Mouse (Mus musculus): ENCODE results near the gene Tk2.

Gene Tk2

DNA sequence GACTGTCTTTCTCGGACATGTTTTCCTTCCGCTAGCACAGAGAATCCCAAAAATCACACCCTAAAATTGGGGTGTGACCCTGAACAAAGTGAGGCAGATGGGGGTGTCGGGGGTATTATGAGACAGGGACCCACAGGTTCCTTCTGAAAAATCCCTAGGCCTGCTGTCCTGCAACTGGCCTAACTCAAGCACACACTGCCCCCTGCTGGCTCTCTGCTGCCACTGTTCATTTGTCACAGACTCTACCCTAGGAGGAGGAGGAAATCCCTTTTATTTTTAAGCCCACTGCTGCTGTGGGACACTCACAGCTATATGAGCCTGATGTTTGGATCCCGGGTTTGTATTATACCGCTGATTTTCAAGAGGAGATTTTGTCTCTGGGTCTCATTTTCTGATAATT lies 28.6 kb downstream of the Tk2 start:
- DNase-seq (ENCODE audit: low read depth, low spot score) = peak; percentile 54

DNA sequence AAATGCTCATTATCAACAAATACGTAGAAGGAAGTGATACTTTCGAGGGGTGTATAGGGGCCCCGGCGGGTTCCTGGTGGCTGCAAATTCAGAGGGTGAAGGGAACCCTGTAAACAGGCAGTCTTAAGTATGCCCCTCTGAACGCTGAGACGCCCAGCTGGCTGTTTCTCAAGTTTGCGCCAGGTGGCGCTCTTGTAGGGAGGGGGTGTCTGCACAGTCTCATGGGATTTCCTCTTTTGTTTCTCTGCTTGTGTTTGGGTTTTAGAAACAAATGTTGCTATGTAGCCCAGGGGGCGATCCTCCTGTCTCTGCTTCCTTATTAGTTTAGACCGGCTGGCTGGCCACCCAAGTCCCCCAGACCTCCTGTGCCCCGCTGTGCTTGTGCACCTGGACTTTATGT lies 29.3 kb downstream of the Tk2 start:
- DNase-seq (ENCODE audit: low read depth, low spot score) = peak; percentile 20

DNA sequence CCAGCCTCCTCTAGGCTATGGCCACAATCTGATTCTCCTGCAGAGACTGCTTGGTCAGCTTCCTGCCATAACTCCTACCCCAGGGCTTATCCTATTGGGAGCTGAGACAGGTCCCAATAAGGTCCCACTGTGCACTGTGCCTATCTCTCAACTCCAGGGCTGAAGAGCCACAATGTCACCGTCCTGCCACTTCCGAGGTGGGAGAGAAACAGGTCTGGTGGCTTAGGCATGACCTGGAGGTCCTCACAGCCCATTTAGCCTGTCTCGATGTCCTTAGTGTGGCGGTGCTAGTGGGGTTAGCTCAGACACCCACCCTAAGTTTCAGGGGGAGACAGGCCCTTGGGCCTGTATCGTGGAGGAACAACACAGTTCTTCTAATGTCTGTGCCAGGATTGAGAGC lies 30.8 kb downstream of the Tk2 start:
- DNase-seq (ENCODE audit: low read depth, low spot score) = no peak

DNA sequence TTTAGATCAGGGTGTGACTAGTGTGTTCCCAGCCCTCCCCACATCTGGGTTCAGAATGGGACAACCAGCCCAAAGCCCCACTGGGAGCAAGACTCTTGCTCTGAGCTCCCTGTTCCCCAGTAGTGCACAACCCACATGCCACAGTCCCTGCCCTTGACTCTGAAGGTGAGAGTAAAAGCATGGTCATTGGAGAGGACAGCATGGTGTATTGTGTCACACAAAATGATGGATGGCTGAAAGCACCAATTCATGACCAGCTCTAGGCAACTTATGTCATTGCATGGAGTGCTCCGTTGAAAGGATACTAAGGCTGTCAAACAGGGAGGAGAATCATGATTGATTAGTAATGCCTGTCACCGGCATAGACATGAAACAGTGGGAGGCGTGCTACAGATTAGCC lies 43.1 kb downstream of the Tk2 start:
- DNase-seq (ENCODE audit: low read depth, low spot score) = no peak

DNA sequence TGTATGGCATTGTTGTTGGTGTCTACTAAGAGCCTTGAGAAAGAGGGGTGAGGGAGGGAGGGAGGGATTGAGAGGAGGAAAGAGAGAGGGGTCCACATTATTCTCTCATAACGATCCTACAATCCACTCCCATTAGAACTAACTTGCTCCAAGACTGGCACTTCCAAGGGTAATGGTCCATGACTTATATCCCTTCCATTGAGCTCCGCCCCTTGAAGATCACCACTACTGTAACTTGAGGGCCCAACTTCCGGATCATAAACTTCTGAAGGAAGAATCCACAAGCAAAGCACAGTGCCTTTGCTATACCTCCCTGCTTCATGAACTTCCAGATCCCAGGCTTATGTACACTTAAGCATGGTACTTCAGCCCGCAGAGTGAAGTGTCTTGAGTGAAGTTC lies 46.0 kb downstream of the Tk2 start:
- no peak for DNase-seq (ENCODE audit: low read depth, low spot score)

DNA sequence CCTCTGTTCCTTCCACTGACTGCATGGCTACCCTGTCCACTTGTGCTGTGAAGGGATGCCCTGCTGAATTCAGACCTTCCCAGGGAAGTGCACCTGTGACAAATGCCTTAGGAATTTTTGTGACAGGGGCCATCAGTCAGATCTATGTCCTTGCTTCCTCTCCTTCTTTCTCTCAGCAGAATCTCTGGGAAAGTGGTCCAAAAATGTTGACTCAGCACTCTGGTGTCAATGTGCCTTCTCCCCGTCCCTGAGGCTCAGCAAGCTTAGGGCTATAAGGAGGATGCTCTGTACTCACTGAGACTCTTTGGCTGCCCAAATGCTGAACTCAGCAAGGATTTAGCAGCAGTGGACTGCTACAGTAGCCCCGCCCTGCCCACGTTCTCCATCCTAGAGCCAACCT lies 46.7 kb downstream of the Tk2 start:
- DNase-seq (ENCODE audit: low read depth, low spot score) = no peak

DNA sequence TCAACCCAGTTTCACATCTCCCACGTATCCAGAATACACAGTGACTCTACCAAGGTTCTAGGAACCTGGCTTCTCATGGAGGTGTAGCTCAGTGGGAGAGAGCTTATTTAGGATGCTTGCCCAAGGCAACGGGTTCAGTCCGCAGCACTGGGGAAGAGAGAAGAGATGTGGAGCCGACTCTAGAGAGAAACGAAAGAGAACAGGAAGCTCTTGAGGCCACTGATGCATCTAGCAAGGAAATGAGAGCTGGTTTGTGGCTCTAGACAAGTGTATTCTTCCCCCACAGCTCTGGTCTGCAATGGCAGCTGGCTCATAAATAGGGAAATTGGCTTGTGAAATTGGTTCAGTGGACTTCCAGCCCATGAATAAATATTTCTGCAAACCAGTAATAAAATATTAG lies 48.6 kb downstream of the Tk2 start:
- DNase-seq (ENCODE audit: low read depth, low spot score) = no peak

DNA sequence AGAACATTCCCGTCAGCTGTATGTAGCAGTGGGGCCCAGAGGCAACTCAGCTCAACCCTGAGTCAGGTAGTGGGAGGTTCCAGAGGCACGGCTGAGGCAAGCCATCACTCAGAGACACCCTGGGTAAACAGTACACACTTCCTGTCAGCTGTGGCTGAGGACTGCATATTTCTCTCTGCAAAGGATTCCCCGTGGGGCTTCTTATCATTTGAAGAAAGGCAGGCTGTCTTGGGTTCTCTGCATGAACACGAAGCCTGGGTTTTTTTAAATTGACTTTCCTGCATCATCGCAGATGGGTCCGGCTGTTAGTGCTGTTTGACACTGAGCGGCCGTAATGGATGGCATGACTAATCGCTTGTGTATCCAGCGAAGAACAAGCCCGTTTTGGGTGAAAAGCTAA lies 56.9 kb downstream of the Tk2 start:
- DNase-seq (ENCODE audit: low read depth, low spot score) = no peak

DNA sequence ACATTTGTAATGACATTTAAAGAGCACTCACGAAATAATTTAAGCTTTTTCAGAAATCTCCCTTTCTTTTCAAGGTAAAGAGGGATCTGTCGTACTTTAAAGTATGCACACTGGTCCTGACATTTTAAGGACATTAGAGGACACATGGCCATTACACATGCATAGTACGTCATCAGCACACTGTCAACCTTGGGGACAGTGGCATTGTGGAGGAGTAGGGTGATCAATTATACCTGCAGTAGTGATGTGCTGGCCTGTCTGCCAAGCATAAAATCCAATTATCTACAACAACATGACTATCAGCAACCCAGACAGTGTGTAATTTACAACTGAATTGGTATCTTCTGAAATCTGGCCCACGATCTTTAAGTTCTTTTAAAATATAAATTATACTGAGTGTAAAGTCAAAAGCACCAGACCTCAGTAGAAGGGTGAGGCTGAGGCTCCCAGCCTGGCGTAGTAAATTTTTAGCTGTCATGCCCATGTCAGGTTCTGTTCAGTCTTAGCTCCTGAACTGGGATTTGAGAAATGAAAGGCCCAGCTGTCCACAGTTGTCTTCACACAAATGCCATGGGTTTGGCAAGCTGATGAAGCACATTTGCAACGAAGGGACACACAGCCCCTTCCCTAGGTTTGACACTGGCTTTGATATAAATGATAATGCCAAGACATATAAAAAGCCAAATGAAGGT lies 57.4 kb downstream of the Tk2 start:
- DNase-seq (ENCODE audit: low read depth, low spot score) = no peak

DNA sequence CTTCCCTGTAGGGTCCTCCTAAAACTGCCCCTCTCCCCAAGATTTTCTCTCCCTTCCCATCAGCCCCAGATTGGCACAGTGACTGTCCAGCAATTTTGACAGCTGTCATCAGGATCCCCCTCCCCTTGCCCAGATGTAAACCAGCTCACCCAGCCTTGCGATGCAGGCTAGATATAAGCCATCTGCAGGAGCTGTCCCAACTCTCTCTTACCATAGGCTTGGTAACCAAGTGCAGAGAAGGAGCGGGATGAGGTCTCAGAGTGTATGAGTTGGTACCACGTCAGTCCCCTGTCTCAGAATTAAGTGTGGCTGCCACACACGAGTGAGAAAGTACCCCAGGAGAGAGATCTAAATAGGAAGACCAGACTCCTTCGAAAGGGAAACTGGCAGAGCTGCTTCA lies 59.9 kb downstream of the Tk2 start:
- no peak for DNase-seq (ENCODE audit: low read depth, low spot score)

DNA sequence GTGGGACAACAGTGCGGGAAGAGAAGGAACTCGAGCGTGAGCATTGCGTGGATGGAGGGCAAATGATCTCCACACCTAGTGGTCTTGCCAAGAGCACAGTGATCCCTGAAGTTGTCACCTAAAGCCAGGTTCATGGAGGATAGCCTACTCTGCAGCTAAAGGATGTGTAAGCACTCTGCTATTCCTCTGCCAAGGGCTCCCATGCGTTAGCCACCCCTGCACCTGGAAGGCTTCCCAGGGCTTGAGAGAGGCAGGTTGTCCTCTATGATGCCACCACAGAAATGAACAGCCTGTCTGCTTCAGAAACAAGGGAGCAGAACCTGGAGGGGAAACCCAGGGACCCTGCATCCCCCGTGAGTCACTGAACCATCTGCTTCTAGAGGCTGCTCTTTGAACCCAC lies 60.7 kb downstream of the Tk2 start:
- no peak for DNase-seq (ENCODE audit: low read depth, low spot score)

DNA sequence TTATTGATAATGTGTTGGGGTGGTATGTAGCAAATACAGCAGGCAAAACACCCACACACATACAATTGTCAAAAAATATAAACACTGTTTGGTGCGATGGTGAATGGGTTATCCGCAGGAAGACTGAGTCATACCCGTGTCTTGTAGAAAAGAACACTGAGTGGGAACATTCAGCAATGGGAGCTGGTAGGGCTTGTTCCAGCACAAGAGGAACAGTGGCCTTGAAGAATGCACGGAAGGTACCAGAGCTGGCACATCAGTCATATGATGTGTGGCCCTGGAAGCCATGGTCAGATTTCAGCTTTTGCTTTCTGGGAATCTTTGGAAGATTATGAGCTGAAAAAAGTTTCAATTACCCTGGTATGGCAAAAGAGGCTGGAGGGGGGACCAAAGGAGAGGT lies 61.5 kb downstream of the Tk2 start:
- no peak for DNase-seq (ENCODE audit: low read depth, low spot score)

DNA sequence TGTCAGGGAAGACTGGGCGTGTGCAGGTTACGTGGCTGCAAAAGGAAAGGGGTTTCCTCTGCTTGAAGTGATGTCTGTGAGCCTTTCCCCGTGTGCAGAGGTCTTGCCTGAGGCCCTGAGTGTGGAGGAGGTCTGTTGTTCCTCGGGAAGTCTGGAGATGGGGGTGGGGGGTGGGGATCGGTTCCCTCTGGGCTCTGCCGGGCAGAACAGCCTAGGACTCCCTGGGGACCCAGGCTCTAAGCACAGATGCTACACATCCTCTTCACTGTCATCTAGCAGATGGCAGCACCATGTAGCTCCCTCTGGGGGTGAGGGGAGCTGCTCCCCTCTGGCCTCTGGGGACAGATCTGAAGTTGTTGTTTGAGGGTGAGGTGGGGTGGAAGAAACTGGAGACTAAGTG lies 63.5 kb downstream of the Tk2 start:
- DNase-seq (ENCODE audit: low read depth, low spot score) = no peak

DNA sequence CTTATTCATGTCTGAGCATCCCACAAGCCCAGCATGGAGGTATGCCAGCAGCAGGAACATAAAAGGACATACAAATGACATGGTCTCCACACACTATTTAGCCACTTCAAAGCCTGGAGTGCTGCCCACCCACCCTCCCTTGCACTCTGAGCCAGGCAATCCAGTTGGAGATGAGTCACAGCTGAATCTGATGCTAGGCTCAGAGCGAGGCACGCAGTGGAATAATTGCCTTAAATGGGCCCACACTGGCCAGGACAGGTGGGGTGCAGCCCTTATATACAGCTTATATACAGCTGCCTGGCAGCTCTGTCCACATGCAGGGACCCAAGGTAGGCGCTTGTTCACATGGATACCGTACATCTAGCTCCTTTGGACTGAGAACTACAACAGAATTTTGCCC lies 71.3 kb downstream of the Tk2 start:
- no peak for DNase-seq (ENCODE audit: low read depth, low spot score)

All from retina, postnatal 7 days (tissue).